Mouse (Mus musculus) megakaryocyte progenitor cell, adult 5-6 weeks (primary cell): ENCODE measurements around the gene Pla2g2c. TPM values are rescaled to one million over a fixed set of nuclear protein-coding genes. Genes with fewer than 3 reads are reported as not detected.

ENCODE experiments used
- ATAC-seq: replicated peaks from 2 replicates; pipeline ENCODE4 v1.8.0; 2016; ENCODE audit warnings: mild to moderate bottlenecking, moderate TSS enrichment, inconsistent platforms; ENCODE audit not compliant: poor library complexity
- total RNA-seq, 2 experiments: library from RNA; stranded (forward) in 1 of 2; stranded (reverse) in 1 of 2; fragments of 157-497, 149-512 nt in 1 of 2; fragments of 200-1000 nt in 1 of 2; gene quantifications; 2 replicates each; pipeline versions ENCODE4 v1.2.3 to v1.2.4; 2015 to 2017

Gene Pla2g2c
- total RNA-seq, 2 experiments from 2014 or later, result not detected

DNA sequence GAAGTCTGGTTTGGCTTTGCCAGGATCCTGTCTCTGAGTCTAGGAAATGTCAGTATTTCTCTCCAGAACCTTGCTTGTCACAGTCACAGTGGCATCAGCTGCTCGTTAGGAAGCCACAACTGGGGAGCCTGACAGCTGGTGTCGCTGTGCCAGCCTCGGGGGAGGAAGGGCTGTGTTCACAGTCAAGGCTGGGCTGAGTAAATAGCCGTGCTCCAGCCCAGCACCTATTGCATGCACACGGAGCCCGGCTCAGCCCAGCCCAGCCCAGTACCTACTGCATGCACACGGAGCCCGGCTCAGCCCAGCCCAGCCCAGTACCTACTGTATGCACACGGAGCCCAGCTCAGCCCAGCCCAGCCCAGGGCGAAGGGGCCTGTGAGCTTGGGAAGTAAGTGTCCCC, 23.3 kb downstream of the Pla2g2c start:
- no peak for ATAC-seq

DNA sequence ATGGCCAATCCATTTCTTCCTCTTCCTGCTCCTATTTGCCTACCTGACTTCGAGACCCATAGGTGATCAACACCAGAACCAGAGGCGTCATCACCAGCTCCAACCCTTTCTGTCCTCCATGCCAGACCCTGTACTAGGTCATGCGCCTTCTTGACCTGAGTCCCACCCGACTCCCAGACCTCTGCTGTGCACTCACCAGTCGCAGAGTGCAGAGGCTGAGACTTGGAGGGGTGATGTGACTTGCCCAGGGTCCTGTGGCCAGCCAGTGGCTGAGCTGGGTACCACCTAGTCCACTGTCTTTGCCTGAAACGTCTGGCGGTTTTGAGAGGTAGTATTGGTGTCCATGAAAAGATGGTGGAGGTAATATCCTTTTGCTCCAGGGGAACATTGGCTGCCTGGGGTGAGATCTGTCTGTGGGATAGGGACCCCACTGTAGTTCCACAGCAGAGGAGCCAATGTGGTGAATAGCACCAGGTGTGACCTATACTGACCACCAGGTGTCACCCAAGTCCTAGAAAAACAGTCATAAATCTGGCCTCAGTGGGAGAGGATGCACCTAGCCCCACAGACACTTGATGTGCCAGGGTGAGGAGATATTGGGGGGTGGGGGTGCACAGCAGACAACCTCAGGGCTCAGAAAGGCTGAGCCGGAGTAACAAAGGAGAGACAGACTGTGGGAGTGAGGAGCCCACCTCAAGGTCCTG, 23.9 kb downstream of the Pla2g2c start:
- ATAC-seq, result peak; percentile 61; the same call in 1 of the 2 replicates

DNA sequence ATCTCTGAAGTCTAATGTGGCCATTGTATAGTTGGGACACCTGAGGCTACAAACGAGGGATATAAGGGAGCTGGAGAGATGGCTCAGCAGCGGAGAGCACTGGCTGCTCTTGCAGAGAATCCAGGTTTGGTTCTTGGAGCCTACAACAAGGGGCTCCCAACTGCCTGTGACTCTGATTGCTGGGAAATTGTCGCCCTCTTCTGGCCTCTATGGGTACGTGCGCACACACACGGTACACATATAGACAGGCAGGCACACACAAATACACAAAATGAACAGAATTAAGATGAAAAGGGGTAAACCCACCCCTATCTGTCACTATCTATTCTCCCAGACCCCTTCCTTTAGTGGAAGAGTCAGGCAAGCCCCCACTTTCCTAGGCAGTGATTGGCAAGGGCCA, 28.0 kb downstream of the Pla2g2c start:
- no peak for ATAC-seq

DNA sequence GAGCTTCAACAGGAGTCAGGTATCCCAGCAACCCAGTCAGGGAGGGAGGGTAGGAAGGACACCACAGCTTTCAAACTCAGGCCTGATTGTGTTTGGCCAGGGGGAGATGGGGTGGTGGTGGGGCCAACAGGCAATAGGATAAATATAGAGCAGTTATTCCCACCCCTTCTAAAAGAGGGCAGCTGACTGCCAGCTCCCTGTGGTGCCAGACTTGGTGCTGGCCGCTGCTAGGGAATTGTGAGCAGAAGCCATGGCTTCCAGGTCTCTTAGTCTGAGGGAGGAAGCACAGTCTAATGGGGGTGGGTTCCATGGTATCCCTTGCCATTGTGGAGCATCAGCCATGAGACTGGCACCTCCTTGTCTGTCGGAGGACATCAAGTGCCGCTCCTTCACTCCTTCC, 29.0 kb downstream of the Pla2g2c start:
- ATAC-seq, result no peak

DNA sequence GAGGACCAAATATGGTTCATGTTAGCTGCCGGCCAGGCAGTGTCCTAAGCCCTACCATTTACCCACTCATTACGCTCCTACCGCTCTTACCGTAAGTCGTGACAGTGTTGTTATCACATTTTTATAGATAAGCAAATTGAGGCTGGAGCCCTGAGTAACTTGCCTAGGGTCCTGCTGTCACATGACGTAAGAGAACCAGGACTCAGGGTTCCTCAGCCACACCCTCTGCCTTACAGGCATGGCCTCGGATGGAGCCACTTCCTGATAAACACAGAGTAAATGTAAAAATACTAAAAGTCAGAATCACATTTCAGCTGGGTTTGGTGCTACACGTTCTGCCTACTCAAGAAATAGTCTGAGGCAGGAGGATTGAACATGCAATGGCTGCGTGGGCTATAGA, 29.8 kb downstream of the Pla2g2c start:
- ATAC-seq, result no peak

DNA sequence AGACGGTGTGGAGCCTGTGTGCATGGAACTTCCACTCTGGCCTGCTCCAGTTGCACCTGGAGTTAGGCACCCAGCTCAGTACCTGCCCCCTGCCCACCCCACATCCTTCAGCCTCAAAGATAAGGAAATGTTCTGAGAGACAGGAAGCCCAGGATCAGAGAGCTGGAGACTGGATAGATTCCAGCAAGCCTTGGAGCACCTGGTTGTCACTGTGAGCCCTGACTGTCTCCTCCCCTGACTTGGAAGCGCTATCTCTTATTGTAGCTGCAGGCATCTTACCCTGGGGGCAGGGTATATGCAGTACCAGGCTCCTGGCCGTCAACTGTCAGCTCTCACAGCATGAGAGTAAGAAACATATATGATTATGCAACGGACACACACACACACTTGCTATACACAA, 30.8 kb downstream of the Pla2g2c start:
- ATAC-seq, result no peak

DNA sequence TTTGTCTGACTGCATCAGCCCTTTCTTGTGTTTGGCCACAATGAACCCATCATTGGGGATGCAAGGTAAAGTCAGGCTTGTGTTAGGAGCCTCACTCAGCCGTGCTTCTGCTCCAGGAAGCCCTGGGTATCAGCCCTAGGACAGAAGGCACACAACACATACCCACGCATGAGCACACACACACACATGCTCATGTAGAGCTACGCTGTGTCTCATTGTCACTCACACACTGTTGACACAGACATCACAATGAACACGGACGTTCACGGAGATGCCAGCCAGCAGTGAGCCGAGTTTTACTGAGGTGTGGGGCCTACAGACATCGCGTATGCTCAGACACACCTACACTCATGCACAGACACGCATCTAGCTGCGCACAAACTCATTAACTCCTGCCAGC, 31.4 kb downstream of the Pla2g2c start:
- no peak for ATAC-seq

DNA sequence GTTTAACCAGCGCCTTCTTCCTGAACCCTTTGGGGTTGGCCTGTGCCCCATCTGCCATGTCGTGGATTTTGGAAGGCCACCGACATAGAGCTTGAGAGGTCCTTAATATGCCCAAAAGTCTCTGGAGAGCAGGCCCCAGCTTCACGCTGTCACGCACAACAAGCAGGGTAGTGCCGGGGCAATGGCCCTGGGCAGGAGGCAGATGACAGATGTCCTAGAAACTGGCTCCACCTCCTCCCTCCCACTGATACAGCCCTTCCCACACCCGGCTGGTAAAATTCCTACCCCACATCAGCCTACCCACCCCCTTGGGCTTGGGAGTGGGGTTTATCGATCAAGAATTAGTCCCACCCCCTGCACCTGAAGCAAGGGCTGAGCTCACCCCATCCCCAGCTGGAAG, 32.8 kb downstream of the Pla2g2c start, which contains the start of gene Pla2g2f:
Pla2g2f (minus strand) TSS at position 211 of the 400 bp plus-strand sequence.
- ATAC-seq, result no peak

DNA sequence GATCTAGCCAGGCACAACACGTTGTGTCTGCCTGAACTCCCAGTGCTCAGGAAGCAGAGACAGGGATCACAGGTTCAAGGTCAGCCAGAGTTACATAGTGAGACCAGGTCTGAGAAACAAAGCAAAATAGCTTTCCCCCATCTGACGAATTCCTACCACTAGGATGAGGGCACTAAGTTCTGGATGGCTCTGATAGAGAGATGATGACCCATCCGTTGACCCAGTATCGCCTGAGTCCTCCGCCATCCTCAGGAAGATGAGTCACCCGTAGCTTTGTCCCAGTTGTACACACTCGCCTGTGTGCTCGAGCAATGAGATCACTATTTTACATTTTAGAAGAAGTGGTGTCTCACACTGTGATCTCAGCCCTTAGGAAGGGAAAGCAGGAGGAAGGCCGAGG, 37.7 kb downstream of the Pla2g2c start:
- no peak for ATAC-seq

DNA sequence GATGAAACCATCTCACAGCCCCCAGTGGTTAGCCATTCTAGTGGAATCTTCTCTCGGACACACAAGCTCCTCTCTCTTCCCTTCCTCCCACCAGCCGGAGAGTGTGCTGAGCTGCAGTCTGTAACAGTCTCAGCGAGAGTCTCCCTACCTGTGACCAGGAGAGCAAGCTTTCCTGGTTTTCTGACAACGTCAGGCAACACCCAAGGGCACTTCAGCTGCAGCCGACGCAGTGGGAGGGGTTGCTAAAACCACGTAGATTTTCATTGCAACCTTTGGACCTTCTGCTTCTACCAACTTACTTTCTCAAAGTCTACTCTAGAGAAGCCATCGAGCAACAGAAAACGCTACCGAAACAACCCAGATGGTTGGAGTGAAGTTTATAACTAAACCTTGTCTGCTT, 47.4 kb downstream of the Pla2g2c start:
- ATAC-seq, result no peak

DNA sequence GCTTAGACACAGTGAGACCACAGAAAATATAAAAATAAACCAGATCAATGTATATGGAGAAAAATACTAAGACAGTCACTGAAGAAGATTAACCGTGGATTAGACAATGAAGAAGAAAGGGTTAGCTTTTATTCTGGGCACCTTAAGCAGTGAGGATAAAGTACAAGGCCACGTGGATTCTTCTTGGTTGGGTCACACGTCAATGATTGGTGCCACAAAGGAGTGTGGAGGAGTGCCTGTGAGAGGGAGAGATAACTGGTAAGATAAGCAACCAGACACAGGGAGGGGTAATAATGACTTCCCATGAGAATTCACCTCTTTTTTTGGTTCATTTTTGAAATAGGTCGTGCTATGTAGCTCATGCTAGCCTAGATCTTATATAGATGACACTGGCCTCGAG, 47.8 kb downstream of the Pla2g2c start:
- ATAC-seq, result no peak

DNA sequence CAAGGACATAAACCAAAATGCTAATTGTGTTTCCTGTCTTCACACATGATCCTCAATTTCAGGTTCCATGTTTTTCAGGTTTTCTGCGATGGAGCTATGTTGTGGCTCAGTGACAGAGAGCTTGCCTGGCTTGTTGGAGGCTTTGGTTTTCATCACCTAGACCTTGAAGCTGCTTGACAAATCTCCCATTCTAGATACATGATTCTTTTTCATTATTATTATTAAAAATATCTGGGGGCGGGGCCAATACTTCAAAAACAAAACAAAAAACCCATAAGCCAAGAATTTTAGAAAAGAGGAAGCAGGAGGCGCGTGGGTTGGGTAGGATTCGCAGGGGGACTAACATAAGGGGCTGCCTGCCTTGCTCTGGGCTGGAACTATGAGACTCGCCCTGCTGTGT, 50.8 kb downstream of the Pla2g2c start, which contains the start of gene Pla2g2d:
Pla2g2d (plus strand) TSS at position 301 of the 400 bp plus-strand sequence.
- no peak for ATAC-seq

DNA sequence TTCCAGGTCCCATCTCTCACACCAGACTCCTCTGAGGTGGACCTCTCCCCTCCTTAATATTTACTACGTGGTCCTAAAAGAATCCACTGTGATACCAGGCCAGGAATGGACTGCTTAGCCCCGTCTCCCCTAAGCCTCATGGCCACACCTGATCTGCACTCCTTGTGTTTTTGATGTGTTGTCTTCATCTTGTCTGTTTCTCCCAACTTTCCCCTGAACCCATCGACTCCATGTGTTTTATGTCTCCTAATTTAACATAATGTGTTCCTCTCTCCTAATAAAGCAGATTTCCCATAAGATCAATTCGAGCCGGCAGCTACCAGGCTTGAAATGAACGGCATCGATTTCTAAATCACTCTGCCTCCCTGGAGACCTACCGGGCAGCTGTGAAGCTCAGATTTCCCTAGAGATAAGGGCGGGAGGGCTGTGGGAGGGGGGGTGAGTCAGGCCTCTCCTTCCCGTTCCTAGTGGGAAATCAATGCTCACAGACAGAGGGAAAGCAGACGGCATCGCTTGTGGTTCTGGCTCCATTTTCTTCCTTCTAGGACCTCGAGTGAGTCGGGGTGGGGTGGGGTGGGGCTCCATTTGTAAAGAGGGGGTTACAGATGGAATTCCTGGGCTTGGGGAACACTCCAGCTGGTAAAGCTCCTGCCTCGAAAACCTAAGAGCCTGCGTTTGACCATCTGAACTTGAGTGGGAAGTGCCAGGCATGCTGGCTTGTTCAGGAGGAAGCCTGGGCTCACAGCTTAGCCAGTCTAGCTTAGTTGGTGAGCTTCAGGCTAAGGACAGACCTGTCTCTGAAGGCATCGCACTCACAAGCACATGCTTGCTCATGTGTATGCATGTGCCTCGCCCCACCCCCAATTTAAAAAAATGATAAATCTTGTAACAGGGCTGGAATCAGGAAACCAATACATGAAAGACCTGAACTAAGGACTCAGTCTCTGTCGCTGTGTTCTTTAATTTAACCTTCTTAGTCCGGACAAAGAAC, 53.1 kb downstream of the Pla2g2c start:
- ATAC-seq, result no peak

DNA sequence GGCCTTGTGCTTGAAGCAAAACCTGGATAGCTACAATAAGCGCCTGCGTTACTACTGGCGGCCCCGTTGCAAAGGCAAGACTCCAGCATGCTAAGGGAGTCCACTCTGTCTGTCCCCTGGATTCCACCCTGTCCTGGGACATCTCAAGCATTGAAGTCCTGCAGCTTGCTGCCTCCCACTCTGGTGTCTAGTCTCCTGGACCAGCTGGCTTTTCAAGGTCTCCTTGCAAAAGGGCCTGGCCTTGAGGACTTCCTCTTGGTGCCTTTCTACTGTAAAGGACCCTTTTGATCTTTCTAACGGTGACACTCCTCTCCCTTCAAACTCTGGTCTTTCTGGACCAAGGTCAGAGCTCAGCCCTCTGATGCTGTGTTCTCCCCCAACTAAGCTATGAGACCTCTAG, 55.7 kb downstream of the Pla2g2c start:
- ATAC-seq, result no peak

DNA sequence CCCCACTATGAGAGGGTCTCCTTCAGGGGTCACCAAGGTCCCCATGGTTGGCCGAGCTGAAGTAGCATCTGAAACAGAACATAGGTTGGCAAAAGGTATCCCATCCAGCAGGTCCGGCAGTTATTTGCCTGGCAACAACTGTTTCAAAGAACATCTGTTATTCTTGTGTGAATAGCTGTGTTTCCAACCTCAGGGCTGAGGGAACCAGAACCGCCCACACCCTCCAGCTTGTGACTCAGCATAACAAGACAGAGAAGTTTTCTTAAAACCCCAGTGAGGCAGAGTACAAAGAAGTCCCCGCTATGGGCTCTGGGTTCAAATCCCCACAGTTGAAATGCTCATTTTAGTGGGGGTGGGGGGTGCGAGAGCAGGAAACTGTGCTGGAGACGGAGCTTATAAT, 57.5 kb downstream of the Pla2g2c start:
- no peak for ATAC-seq

DNA sequence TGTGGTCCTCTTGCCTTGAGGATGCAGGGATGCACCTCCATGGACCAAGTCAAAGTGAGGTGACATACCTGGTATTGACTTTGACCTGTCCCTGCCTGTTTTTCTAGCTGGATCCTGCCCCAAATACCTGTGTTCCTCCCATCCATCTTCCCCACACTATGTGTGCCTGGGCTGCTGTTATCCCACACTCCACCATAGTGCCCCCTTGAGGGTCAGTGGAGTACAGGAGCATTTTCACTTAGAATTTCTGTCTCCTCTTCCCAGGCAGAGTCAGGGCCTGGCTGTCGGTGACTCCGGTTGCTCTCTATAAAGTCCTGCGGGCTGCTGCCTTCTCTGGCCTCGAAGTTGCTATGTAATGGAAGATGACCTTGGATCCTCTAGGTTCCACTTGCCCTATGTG, 61.1 kb downstream of the Pla2g2c start:
- no peak for ATAC-seq

DNA sequence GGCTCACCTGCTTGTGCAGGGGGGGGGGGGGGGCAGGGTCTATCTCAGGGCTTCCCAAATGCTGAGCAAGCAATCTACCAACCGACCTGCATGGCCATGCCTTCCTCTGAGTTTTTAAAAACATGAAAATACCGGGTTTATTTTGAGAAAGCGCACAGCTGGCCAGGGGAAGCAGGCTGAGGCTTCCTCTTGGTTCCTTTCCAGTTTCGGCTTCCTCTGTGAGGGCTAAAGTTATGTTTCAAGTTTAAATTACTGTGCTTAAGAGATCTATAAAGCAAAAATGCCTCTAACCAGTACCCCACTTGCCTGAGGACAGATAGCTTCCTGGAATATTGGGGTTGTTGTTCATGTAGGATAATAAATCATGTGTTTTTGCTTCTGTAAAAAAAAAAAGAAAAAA, 61.5 kb downstream of the Pla2g2c start:
- ATAC-seq, result no peak

DNA sequence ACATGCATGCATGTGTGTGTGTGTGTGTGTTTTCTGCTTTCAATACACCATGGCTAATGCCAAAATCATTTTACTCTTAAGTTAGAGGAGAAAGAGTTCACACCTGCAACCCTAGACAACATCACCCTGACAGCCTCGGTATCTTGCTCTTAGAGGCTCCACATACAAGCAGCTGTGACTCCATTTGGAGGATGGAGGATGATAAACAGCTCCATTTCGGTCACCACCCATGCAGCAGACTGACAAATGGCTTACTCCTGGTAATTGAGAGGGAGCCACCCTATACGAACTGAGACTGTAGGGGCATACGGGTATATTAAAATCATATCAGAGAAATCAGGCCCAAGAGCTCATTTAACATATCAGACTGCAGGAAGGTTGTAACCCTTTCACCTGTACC, 63.8 kb downstream of the Pla2g2c start:
- no peak for ATAC-seq

DNA sequence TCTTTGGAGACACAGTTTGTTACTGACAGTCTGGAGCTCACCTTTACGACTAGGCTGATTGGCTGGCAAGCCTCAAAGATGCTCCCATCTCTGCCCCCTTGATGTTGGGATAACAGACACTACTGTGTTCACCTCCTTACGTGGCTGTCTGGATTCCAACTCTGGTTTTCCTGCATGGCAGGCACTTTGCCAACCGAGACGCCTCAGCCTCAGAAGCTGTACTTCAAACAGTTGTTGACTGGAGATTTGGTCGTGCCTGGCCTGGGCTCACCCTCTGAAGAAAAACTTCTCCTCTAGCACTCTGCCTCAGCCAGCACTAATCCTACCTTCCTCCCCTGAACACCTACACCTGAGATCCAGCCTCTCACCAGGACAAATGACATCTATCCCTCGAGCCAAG, 66.9 kb downstream of the Pla2g2c start:
- ATAC-seq, result no peak

DNA sequence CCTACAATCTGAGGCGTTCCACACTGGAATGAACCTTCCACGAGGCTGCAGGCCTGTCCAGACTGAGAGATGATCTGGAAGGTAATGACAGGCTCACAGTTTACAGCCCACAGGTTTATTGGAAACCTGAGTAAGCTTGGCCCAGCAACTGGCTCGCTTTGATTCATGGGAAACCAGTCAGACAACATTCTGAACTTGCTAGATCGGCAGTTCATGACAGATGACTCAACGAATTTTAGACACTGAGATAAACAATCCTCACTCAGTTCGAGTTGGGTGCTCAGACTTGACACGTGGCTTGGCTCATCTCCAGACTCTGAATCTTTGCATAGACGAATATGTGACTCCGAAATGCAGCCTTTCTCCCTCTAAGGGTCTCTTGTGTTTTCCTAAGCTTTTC, 68.0 kb downstream of the Pla2g2c start:
- ATAC-seq, result no peak

DNA sequence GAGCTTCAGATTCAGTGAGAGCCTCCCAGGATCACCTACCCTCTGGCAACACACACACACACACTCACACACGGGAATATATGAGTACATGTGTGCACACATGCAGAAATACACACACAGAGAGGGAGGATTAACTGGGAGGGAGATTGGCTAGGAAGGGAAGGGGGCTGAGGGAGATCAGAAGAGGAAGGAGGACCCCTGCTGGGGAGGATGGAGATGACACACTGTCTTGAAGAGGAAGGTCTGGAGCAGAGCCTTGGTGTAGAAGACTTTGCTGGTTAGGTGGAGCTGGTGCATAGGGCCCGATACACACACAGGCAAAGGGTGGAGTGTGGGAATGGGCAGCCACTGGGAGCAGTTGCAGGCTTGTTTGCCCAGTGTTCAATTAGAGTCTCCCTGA, 68.7 kb downstream of the Pla2g2c start:
- no peak for ATAC-seq

DNA sequence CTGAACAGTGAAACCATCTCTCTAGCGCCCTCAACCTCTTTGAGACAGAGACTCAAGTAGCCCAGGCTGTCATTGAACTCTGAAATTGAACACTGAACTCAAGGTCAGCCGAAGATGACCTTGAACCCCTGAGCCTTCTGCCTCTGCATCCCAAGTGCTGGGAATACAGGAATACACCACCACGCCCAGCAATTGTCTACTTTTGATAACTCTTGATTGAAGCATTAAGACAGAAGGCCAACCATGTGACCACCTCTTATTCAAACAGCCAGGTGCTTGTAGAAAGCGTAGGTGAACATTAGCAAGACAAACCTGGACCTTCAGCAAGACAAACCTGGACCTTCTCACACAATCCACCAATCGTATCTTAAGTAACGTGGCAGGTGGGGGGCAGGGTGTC, 69.8 kb downstream of the Pla2g2c start:
- ATAC-seq, result no peak
